Mouse (Mus musculus) C2C12 (cell line): ENCODE results near the gene Crispld2.

Experiments used
- FOSL1 ChIP-seq: IDR thresholded peaks from one replicate; pipeline ENCODE4 v1.8.0; 2011; ENCODE audit warnings: mild to moderate bottlenecking, low read length; ENCODE audit not compliant: poor library complexity, insufficient read depth, severe bottlenecking
- MYOD1 ChIP-seq: IDR thresholded peaks from one replicate; pipeline ENCODE4 v1.6.1; 2011; ENCODE audit warnings: low read depth; ENCODE audit not compliant: control insufficient read depth, insufficient read length

DNA sequence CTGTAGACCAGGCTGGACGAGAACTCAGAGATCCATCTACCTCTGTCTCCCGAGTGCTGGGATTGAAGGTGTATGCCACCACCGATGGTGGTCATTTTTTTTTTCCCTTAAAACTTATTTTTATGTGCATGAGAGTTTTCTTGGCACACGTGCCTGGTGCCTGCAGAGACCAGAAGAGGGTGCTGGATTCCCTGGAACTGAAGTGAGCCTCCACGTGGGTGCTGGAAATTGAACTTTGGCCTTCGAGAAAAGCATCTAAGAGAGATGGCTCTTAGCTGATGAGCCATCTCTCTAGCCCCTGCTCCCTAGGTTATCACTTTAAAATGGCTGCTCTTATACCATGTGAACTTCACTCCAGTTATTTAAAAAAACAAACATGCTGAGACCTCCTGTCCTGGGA lies 82.3 kb downstream of the Crispld2 start:
- TF ChIP-seq FOSL1 (no peak), MYOD1 (no peak)
